Mouse (Mus musculus) urinary bladder, postnatal 4 days (tissue): Measurements from ENCODE around the gene Zfx.
A peak's percentile ranks its signal among the peaks of the same experiment; 100 is the strongest.

ENCODE experiments used
- DNase-seq, 2 experiments: peaks; one replicate each; pipeline ENCODE4 v3.0.0; 2021 to 2022; ENCODE audit warnings: low spot score in 2 of 2

Zfx gene

DNA sequence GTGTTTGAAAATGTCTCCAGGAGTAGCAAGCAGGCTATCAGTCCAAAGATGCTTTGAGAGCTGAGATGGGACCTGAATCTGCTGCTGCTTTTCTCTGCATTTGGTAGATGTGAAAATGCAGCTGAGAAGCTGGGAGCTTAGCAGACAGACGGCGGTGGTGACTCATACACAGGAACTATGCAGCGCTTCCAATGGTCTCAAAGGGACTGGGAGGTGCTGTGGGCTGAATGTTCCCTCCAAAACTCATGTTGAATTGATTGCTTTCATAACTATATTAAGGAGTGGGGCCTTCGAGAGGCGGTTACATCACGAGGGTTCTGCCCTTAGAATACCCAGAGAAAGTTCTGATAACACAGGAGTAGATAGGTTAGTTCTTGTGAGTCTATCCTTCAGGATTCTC lies 62.3 kb downstream of the Zfx start:
- DNase-seq: peak in 1 of 2 experiments; percentile 18

- DNase-seq: no peak
Measured at GRCm38 (mm10) chrX:94060751-94061150, 62.8 kb downstream of the Zfx start.

DNA sequence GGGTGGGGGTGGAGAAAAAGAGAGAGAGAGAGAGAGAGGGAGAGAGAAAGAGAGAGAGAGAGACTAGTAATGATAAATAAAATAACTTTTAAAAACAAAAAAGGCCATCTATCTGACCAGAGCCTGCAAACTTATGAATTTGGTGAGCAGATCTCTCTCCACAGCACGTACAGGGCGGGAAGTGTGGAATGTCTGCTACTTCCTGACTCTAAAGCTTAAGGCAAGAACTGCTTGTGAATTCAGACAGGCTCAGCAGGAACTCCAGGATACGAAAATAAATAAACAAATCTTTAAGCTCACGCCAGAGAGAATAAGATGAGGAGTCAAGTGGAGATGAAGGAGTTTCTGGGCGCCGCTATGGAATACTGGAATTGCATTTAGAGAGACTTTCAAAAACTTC lies 64.8 kb downstream of the Zfx start:
- no peak for DNase-seq

GRCm38 (mm10) chrX:94049048-94049447 lies 74.5 kb downstream of the Zfx start:
- no peak for DNase-seq

DNA sequence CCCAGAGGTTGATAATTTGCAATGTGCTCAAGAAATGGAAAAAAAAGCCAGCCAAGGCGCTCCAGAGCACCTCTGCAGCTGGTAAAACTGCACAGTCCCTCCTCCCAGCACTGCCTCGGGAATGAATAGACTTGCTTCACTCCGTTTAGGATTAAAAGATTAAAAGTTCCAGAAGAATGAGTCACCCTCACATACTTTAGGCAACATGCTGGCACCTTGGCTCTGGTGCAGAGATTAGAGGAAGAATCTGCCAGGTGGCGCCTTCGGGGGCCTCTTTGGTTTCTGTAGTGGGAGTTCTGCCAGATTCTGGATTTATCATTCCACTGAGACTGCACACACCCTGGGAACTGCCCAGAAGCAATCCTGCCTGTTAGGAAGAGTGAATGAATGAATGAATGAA lies 75.5 kb downstream of the Zfx start:
- DNase-seq: peak in 1 of 2 experiments; percentile 18

DNA sequence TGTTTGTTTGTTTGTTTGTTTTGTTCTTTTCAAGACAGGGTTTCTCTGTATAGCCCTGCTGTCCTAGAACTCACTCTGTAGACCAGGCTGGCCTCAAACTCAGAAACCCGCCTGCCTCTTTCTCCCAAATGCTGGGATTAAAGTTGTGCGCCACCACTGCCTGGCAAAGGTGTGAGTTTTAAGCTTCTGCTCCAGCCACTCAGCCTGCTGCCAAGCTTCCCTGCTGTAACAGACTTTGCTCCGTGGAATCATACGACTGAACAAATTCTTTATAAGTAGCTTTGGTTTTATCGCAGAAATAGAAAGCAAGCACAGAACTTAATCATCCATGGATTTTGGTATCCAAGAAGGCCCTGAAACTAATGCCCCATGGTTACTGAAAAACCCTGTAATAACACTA lies 76.1 kb downstream of the Zfx start:
- DNase-seq: no peak

GRCm38 (mm10) chrX:94032937-94033336 lies 90.6 kb downstream of the Zfx start:
- peak in 1 of 2 experiments; percentile 17 for DNase-seq

- no peak for DNase-seq
Measured at GRCm38 (mm10) chrX:94030081-94030480, 93.4 kb downstream of the Zfx start.
